Mouse (Mus musculus): ENCODE results near the gene Syngr3. TPM values are rescaled to one million over a fixed set of nuclear protein-coding genes. Genes with fewer than 3 reads are reported as not detected.
A peak's percentile ranks its signal among the peaks of the same experiment; 100 is the strongest.

Syngr3 gene
- total RNA-seq, 2 experiments from 2014 or later: not detected

GRCm38 (mm10) chr17:24648731-24649377 lies 40.9 kb downstream of the Syngr3 start:
- DNase-seq: no peak
- intact Hi-C loops (cut with DNase I): no loop called here

- DNase-seq: no peak
Measured at GRCm38 (mm10) chr17:24647493-24647892, 42.3 kb downstream of the Syngr3 start.

GRCm38 (mm10) chr17:24646381-24646780 lies 43.4 kb downstream of the Syngr3 start:
- DNase-seq: no peak
- intact Hi-C loops (cut with DNase I): no loop called here

More at GRCm38 (mm10) chr17:24647493-24647892, 42.3 kb downstream of the Syngr3 start:
- intact Hi-C loops (cut with DNase I): no loop called here

GRCm38 (mm10) chr17:24645916-24646315 lies 43.8 kb downstream of the Syngr3 start:
- intact Hi-C loops (cut with DNase I): no loop called here
- no peak for DNase-seq

GRCm38 (mm10) chr17:24644875-24645721 lies 44.7 kb downstream of the Syngr3 start:
- peak in 1 of 2 experiments; percentile 51 for DNase-seq

GRCm38 (mm10) chr17:24644030-24644715 lies 45.6 kb downstream of the Syngr3 start:
- intact Hi-C loops (cut with DNase I): no loop called here
- DNase-seq: peak in 1 of 2 experiments; percentile 8

More at GRCm38 (mm10) chr17:24644875-24645721, 44.7 kb downstream of the Syngr3 start:
- intact Hi-C loops (cut with DNase I): no loop called here

- DNase-seq: no peak
- intact Hi-C loops (cut with DNase I): no loop called here
Measured at GRCm38 (mm10) chr17:24642791-24643343, 46.9 kb downstream of the Syngr3 start.

- no peak for DNase-seq
- intact Hi-C loops (cut with DNase I): no loop called here
Measured at GRCm38 (mm10) chr17:24641944-24642343, 47.8 kb downstream of the Syngr3 start.

GRCm38 (mm10) chr17:24640581-24640980 lies 49.2 kb downstream of the Syngr3 start:
- DNase-seq: no peak
- intact Hi-C loops (cut with DNase I): no loop called here

GRCm38 (mm10) chr17:24640119-24640518 lies 49.6 kb downstream of the Syngr3 start:
- intact Hi-C loops (cut with DNase I): no loop called here
- DNase-seq: no peak

GRCm38 (mm10) chr17:24639571-24639988 lies 50.2 kb downstream of the Syngr3 start:
- DNase-seq: no peak
- intact Hi-C loops (cut with DNase I): no loop called here

- peak in 1 of 2 experiments; percentile 20 for DNase-seq
- intact Hi-C loops (cut with DNase I): no loop called here
Measured at GRCm38 (mm10) chr17:24638840-24639239, 50.9 kb downstream of the Syngr3 start.

- DNase-seq: no peak
- intact Hi-C loops (cut with DNase I): no loop called here
Measured at GRCm38 (mm10) chr17:24638214-24638613, 51.5 kb downstream of the Syngr3 start.

GRCm38 (mm10) chr17:24636781-24637481 lies 52.8 kb downstream of the Syngr3 start:
- intact Hi-C loops (cut with DNase I): no loop called here
- no peak for DNase-seq

GRCm38 (mm10) chr17:24635694-24636093 lies 54.1 kb downstream of the Syngr3 start:
- DNase-seq: no peak
- intact Hi-C loops (cut with DNase I): no loop called here

Other genes with a start within 250 kb of the Syngr3 start
- gene Dnase1l2, start 246.8 kb downstream of the Syngr3 start, total RNA-seq (2021): under 1 TPM; 0.49 to 0.99 TPM
- 10 to 100 TPM in 1 of 2 experiments, 1 to 10 TPM in 1; 9.5 to 11.7 TPM for gene E4f1, start 219.6 kb downstream of the Syngr3 start, total RNA-seq (2021)
- gene Pgp, start 219.6 kb downstream of the Syngr3 start, total RNA-seq (2021): 10 to 100 TPM; 50.7 to 54.6 TPM
- under 1 TPM in 1 of 2 experiments, not detected in 1; 0.26 TPM for gene Bricd5, start 216.1 kb downstream of the Syngr3 start, total RNA-seq (2021)
- gene Mlst8, start 210.9 kb downstream of the Syngr3 start, total RNA-seq (2021): 10 to 100 TPM; 11.9 to 12.1 TPM
- under 1 TPM; 0.05 TPM for gene Caskin1, start 201.4 kb downstream of the Syngr3 start, total RNA-seq (2021)
- gene Traf7, start 162.0 kb downstream of the Syngr3 start, total RNA-seq (2021): 10 to 100 TPM; 23.7 to 30.2 TPM
- gene Rab26, start 155.7 kb downstream of the Syngr3 start, total RNA-seq (2021): under 1 TPM in 1 of 2 experiments, not detected in 1; 0.20 TPM
- 10 to 100 TPM; 19.8 to 20.3 TPM for gene Pkd1, start 140.1 kb downstream of the Syngr3 start, total RNA-seq (2021)
- 10 to 100 TPM; 74.9 to 76.8 TPM for gene Tsc2, start 57.3 kb downstream of the Syngr3 start, total RNA-seq (2021)
- 1 to 10 TPM; 2.3 TPM for gene Nthl1, start 57.3 kb downstream of the Syngr3 start, total RNA-seq (2021)
- gene Slc9a3r2, start 39.6 kb downstream of the Syngr3 start, total RNA-seq (2021): 10 to 100 TPM; 27.1 to 36.9 TPM
- gene Npw, start 31.5 kb downstream of the Syngr3 start, total RNA-seq (2021): not detected
- gene Zfp598, start 20.3 kb downstream of the Syngr3 start, total RNA-seq (2021): 10 to 100 TPM; 18.0 to 18.5 TPM
- gene Gfer, start 6.2 kb upstream of the Syngr3 start, total RNA-seq (2021): 10 to 100 TPM; 30.3 to 33.3 TPM
- 1 to 10 TPM in 1 of 2 experiments, under 1 TPM in 1; 0.47 to 1.4 TPM for gene Noxo1, start 6.3 kb upstream of the Syngr3 start, total RNA-seq (2021)
- 10 to 100 TPM; 15.1 to 16.1 TPM for gene Tbl3, start 17.7 kb upstream of the Syngr3 start, total RNA-seq (2021)
- not detected for gene Rnf151, start 28.1 kb upstream of the Syngr3 start, total RNA-seq (2021)
- 100 to 1,000 TPM; 500 to 582 TPM for gene Rps2, start 28.2 kb upstream of the Syngr3 start, total RNA-seq (2021)
- gene Ndufb10, start 34.5 kb upstream of the Syngr3 start, total RNA-seq (2021): 100 to 1,000 TPM; 420 to 464 TPM
- 100 to 1,000 TPM; 743 to 791 TPM for gene Rpl3l, start 37.9 kb upstream of the Syngr3 start, total RNA-seq (2021)
- 100 to 1,000 TPM; 192 to 205 TPM for gene Msrb1, start 46.7 kb upstream of the Syngr3 start, total RNA-seq (2021)
- gene Hs3st6, start 63.0 kb upstream of the Syngr3 start, total RNA-seq (2021): not detected
- not detected for gene Meiob, start 114.3 kb upstream of the Syngr3 start, total RNA-seq (2021)
- 10 to 100 TPM; 66.0 to 77.0 TPM for gene Hagh, start 150.2 kb upstream of the Syngr3 start, total RNA-seq (2021)
- gene Fahd1, start 160.4 kb upstream of the Syngr3 start, total RNA-seq (2021): 10 to 100 TPM; 40.3 to 42.1 TPM
- gene Igfals, start 176.0 kb upstream of the Syngr3 start, total RNA-seq (2021): 1 to 10 TPM; 3.3 to 3.8 TPM
- 10 to 100 TPM; 10.0 TPM for gene Nubp2, start 196.4 kb upstream of the Syngr3 start, total RNA-seq (2021)
- 10 to 100 TPM; 25.4 to 31.0 TPM for gene Spsb3, start 196.7 kb upstream of the Syngr3 start, total RNA-seq (2021)
- gene Eme2, start 205.1 kb upstream of the Syngr3 start, total RNA-seq (2021): 10 to 100 TPM in 1 of 2 experiments, 1 to 10 TPM in 1; 9.3 to 10.2 TPM
- 10 to 100 TPM; 84.6 to 90.2 TPM for gene Mrps34, start 205.2 kb upstream of the Syngr3 start, total RNA-seq (2021)
- 10 to 100 TPM; 10.3 to 11.7 TPM for gene Nme3, start 206.5 kb upstream of the Syngr3 start, total RNA-seq (2021)
- 10 to 100 TPM; 16.2 to 24.4 TPM for gene Mapk8ip3, start 247.0 kb upstream of the Syngr3 start, total RNA-seq (2021)